Mouse (Mus musculus) cerebellum, adult 9-10 months (tissue): ENCODE measurements around the gene B3gntl1.

Experiments
- DNase-seq: peaks from one replicate; pipeline ENCODE4 v3.0.0; 2022

B3gntl1 gene

DNA sequence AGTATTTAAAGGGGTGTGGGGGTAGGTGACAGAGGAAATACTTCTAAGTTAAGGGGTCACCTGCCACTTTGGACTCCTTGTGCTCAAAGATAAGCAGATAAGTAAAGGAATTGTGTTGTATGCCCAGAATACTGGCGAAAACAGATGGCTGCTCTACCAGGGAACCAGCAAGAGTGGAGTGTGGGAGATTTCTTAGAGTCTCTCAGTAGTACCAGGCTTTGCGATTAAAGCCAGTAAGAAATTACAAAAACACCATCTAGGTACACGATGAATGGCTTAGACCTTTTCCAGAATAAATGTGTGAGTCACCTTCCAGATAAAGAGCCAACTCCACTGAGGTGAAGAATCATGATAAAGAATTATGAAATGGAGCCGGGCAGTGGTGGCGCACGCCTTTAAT is 27.6 kb downstream of the B3gntl1 start:
- no peak for DNase-seq

DNA sequence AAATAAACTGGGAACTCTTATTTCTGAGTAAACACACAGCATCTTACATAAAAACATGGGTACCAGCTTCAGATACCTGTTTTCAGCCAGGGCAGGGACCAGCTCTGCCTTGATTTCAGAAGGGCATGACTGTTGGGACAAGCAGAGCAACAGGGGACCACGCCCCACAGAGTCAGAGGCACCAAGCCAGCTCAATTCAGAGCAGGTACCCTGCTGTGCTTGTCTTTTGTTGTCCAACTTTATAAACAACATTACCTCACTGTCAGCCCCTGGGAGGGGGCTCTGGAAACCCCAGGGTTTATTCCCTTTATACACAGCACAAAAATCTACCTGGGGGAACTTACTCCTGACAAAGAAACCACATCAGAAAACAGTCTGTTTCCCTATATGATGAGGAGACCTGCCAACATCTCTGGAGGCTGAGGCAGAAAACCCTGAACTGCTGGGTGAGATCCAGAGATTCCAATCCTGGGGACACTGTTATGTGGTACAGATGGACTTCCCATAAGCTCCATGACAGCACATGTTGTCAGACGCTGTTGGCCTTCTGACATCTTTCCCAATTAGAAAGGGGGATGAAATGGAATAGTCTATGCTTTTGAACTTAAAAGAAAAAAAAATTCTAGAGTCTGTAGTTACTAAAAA is 31.3 kb downstream of the B3gntl1 start:
- peak; percentile 69 for DNase-seq

DNA sequence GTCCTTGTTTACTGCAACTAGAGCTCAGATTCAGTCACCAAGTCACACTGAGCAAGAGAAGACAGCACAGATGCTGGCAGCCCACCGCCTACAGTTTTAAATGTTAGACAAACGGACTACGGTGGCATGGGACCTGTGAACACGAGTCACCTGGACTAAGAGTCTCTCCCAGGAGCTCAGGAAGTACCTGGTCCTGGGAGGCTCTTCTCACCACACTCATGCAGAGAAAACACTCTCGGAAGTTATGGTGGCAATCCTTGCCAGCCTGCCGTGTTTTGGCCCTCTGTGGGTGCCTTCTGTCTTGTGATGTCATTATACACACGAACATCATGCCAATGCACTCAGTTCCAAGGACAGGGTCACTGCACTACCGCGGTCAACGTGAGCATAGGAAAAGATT is 36.3 kb downstream of the B3gntl1 start:
- DNase-seq, result no peak

DNA sequence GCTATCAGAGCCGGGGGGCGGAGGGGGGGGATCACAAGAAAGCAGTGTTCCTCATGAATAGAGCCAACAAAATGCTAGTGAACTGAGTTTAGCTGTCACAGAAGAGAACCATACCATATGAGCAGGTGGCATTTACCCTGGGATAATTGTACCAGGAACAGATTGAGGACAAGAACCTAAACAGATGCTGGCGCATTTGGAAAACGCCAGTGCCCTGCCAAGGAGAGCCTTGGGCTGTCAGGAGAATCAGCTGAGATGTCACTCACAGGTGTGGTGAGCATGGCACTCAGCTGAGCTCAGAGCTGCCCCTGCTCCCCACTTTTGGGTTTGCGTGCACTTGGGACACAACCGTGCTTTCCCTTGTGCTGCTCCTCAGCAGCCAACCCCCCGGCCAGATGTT is 41.5 kb downstream of the B3gntl1 start:
- peak; percentile 52 for DNase-seq

DNA sequence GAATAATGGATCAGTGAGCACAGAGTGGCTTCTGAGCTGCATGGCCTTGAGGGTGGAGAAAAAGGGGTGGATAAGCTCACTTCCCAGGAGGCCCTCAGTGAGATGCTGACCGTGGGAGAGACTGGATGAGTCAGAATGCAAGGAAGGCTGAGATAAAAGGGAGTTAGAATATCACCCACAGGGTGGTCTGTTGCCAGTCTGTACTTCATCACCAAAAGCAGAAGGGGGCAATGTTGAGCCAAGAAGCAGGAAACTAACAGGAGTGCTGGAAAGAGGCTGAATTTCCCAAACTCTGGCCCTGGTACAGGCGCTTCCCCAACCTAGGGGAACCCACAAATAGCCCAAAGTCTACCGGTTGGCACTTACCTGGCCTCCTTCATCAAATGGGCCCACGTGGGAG is 42.5 kb downstream of the B3gntl1 start:
- DNase-seq, result peak; percentile 26

DNA sequence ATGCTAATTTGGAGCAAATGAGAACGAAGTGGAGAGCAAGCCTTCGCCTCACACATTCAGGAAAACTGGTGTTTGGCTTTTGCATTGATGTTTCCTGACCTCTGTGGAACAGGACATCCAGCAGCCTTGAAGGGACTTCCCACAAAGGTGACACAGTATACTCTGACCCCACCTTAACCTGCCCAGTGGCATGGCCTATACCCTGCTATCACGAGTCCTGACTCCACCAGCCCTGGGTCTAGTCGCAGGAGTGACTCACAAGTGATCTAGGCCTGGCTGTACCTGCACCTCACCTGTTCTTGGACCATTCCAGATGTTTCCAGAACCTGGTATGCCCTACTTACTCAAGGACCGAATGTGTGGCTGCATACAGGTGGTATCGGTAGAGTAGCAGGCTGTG is 43.4 kb downstream of the B3gntl1 start:
- DNase-seq, result no peak

DNA sequence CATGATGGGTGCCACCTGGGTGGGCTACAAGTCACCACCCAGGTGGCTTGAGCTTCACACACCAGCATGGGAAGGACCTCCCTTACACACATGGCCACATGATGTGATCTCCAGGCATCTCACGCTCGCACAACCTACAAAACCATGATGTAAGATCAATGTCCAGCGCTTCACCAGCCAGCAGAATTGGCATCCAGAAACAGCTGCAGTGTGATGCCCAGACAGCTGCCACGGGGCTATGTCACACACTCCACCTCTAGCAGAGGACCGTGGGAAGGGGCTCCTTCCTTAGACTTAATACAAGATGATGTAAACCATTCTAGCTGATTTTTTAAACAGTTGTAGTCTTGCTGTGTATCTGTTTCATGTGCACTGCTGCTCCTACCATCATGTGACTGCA is 45.4 kb downstream of the B3gntl1 start:
- no peak for DNase-seq

DNA sequence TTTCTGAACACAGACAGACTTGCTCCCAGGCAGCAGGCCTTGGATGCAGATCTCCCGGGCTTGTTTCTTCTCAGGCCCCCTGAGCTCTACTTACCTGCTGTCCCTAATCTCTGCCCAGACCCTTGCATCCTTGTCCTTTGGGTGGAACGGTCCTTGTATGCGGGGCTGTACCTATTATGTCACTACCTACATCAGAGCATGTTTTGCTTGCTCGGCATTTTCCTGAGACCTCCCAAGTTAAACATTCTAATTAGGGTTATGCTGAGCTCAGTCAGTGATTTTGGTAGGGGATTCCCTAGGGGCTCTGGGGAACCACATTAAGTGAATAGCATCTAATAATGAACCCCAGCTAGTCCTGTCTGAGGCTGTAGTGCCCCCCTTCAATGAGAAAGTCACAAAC is 47.9 kb downstream of the B3gntl1 start:
- DNase-seq, result no peak

DNA sequence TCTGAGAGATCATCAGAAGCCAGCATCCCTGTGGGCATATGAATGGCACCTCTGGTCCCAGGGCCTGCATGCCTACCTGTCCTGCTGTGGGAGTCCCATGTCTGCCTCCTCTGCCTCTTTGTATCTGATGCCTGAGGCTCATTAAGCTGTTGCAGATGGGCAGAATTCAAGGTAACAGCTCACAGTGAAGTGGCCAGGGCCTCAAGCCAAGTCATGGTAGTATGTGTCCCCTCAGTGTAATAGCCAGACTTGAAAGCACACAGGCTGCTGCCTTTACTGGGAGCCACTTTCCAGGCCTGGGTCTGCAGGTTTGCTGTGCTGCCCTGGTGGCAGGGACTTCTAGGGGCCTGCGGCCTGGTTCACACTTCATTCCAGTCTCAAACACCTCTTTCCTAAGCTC is 55.6 kb downstream of the B3gntl1 start:
- DNase-seq, result no peak

DNA sequence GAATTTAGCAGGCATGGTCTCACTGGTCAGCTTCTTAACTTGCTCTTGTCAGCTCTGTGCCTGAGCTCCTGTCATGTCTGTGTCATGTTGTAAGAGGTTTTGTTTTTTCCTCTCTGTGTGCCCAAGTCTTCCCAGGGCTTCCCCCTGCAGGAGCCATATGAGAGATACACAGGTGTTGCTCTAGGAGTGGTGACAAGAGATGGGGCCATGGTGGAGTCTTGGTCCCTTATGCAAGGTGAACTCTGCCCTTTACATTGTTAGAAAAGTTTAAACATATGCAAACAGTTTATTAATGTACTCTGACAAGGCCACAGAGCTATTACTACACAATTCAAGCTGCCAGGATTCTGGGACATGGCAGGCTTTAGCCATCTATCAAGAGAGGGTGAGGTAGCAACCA is 56.5 kb downstream of the B3gntl1 start:
- no peak for DNase-seq

DNA sequence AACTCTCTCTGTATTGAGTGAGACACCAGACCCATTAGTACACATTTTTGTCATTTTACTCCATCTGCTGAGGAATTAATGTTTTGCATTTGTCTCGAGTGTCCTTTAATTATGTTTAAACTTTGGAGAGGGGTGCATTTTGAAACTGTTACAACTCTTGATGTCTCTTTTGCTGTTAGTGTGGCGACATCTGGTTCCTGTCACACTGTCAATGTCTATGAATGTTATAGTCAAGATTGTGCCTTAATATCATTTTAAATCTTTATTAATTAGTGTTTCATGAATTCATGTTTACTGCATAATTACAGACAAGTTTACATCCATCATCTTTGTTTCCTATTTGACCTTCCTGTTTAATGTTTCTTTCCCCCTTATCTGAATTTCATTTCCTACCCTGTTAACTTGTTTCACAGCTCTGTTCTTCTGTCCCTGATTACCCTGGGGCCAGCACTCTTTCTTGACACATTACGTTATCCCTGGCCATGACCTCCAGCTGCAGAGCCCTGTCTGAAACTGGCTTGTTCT is 56.9 kb downstream of the B3gntl1 start:
- no peak for DNase-seq

DNA sequence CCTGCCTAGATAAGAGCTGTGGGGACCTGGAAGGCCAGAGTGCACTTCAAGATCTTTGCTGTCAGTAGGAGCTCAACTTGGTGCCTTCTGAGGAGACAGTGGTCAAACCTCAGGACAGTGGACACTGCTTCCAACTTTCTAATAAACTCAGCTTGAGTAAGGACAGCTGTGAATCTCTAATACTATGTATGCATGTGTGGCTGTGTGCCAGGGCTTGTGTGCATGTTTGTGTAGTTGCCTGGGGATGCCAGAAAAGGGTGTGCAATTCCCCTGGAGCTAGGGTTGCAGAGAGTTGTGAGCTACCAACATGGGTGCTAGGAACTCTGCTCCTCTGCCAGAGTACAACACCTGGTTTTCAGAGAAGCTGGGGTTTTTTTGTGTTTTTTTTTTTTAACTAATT is 62.0 kb downstream of the B3gntl1 start:
- no peak for DNase-seq

DNA sequence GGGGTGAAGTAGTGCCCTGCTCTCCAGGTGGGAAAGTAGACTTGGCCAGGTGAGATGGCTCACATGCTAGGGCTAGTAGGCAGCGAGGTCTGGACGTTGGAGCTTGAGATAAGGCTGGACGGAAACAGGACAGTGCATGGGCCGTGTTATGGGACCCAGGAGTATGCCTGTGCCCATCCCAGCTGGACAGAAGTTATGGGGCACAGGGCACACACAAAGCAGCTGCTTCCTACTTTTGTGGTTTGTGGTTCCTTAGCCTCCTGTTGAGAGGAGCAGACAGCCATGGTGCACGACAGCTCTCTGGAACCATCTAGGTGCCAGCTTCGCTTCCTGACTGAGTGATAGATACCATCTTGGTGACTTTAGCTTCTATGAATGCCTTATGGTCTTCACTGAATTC is 67.3 kb downstream of the B3gntl1 start:
- DNase-seq, result no peak

DNA sequence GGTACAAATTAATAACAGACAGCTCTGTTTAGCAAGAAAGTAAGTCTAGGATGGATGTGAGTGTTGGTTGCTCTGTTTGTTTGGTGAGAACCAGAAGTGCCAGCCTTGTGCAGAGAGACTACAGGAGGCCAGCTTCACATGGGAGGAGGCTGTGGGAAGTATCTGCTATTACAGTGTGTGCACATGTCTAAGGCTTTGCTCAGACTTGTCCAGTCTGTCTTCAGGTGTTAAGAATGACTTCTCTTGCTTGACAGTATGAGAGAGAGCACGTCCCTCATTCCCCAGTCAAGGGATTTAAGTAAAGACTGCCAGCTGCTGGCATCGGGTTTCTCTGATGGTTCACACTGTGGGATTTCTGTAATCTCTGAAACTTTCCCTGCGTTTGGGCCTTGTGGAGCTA is 71.5 kb downstream of the B3gntl1 start:
- DNase-seq, result no peak

DNA sequence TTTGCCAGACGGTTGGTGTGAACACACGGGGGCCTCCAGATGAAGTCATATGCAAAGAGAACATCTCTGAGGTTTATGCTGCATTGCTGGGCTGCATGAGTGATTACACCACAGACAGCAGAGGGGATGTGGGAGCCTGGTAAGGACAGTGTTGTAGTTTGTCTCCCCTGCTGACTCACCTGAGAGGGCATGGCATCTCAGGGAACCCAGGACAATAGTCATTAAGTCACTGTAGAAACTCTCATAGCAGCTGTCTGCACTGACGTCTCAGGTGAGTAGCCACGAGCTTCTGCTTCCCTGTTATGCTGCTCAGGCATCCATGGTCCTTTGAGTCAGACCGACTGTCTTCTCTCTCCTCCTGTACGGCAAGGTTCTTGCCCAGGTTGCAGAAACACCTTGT is 75.7 kb downstream of the B3gntl1 start:
- no peak for DNase-seq

DNA sequence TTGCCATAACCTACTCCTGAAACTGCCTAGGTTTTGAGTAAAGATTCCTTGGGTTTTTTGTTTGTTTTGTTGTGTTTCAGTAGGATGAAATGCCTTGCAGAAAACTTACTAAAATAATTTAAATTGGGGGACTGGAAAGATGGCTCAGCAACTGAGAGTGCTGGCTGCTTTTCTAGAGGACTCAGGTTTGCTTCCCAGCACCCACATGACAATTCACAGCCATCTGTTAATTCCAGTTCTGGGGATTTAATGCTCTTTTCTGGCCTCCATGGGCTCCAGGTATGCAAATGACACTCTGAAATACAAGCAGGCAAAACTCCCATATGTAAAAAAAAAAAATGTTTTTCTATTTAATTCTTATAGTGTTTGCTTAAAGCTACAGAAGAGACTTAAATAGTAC is 91.1 kb downstream of the B3gntl1 start:
- DNase-seq, result no peak
